Mouse (Mus musculus) layer of hippocampus, postnatal 25 days (tissue): ENCODE measurements around the gene Btbd35f27. TPM values are rescaled to one million over a fixed set of nuclear protein-coding genes. Genes with fewer than 3 reads are reported as not detected.
"Not testable (repeated sequence)": the region's sequence is repeated elsewhere in the genome, so short reads cannot be mapped to it uniquely, and the experiment has no call there.

Experiments
- DNase-seq, 2 experiments: peaks; one replicate each; pipeline ENCODE4 v3.0.0; 2022; ENCODE audit warnings: mixed read lengths in 2 of 2, low spot score in 1 of 2; ENCODE audit errors: extremely low spot score in 1 of 2
- total RNA-seq, 2 experiments: library from RNA; stranded (reverse); gene quantifications; 2 replicates each; pipeline ENCODE4 v1.2.3; 2021

The Btbd35f27 gene
- not detected for total RNA-seq

GRCm38 (mm10) chrX:4951835-4952234 is at the start of gene Btbd35f27:
TSS of gene Btbd35f27 (plus strand) at chrX:4952135.
- DNase-seq: not testable (repeated sequence)

Other genes starting within 250 kb of the Btbd35f27 start
- gene Btbd35f4, start 151.6 kb upstream of the Btbd35f27 start, total RNA-seq: not detected